Mouse (Mus musculus) forebrain, embryonic 11.5 days (tissue): Measurements from ENCODE around the gene St6galnac4. TPM values are rescaled to one million over a fixed set of nuclear protein-coding genes. Genes with fewer than 3 reads are reported as not detected.

Source experiments
- ATAC-seq: fragments of 200-750 bp; cut with Nextera tagmentation; replicated peaks from 2 replicates; pipeline ENCODE4 v1.8.0; 2017; ENCODE audit warnings: moderate TSS enrichment; ENCODE audit not compliant: low FRiP score
- DNase-seq: peaks from one replicate; pipeline ENCODE4 v3.0.0-alpha.2; 2017; ENCODE audit warnings: low spot score
- H3K27ac ChIP-seq: fragments of 300-500 bp; sonication (generic); 2 replicates; pipeline ENCODE4 v1.5.1; 2014; ENCODE audit warnings: low read depth, low read length
- H3K27me3 ChIP-seq: fragments of 300-500 bp; sonication (generic); 2 replicates; pipeline ENCODE4 v1.6.1; 2014; ENCODE audit warnings: mild to moderate bottlenecking, low read length, mixed read lengths; ENCODE audit not compliant: control insufficient read depth, insufficient read depth
- H3K36me3 ChIP-seq: fragments of 300-500 bp; sonication (generic); 2 replicates; pipeline ENCODE4 v1.6.1; 2014; ENCODE audit warnings: mild to moderate bottlenecking, low read length, moderate library complexity, mixed read lengths; ENCODE audit not compliant: control insufficient read depth, insufficient read depth
- H3K4me1 ChIP-seq: fragments of 300-500 bp; sonication (generic); replicated peaks from 2 replicates; pipeline ENCODE4 v1.6.1; 2014; ENCODE audit warnings: low read length, mixed read lengths; ENCODE audit not compliant: control insufficient read depth, insufficient read depth
- H3K4me2 ChIP-seq: fragments of 300-500 bp; sonication (generic); 2 replicates; pipeline ENCODE4 v1.6.1; 2014; ENCODE audit warnings: low read depth, mild to moderate bottlenecking, low read length, moderate library complexity, mixed read lengths; ENCODE audit not compliant: severe bottlenecking
- H3K4me3 ChIP-seq: fragments of 300-500 bp; sonication (generic); 2 replicates; pipeline ENCODE4 v1.5.1; 2014; ENCODE audit warnings: low read depth, low read length
- H3K9ac ChIP-seq: fragments of 300-500 bp; sonication (generic); 2 replicates; pipeline ENCODE4 v1.6.1; 2014; ENCODE audit warnings: low read length
- H3K9me3 ChIP-seq: fragments of 300-500 bp; sonication (generic); 2 replicates; pipeline ENCODE4 v1.6.1; 2016; ENCODE audit warnings: low read length, mixed read lengths; ENCODE audit not compliant: control insufficient read depth
- WGBS: fragments of 180-500 bp; shearing (Covaris S2); extraction: QIAGEN DNeasy Blood & Tissue Kit; methylation state at CpG from one replicate; pipeline ENCODE4 v1.1.7; 2014; 5-methylcytosine and 5-hydroxymethylcytosine counted together
- polyA plus RNA-seq: library from polyadenylated mRNA; unstranded; fragments of >200 nt; fragmentation: Nextera tagmentation; extraction: Ambion mirVana; gene quantifications from 2 replicates; pipeline ENCODE4 v1.2.1, GENCODE M21; 2014

Gene St6galnac4
- 15.4 and 16.7 TPM in 2 replicates for polyA plus RNA-seq

DNA sequence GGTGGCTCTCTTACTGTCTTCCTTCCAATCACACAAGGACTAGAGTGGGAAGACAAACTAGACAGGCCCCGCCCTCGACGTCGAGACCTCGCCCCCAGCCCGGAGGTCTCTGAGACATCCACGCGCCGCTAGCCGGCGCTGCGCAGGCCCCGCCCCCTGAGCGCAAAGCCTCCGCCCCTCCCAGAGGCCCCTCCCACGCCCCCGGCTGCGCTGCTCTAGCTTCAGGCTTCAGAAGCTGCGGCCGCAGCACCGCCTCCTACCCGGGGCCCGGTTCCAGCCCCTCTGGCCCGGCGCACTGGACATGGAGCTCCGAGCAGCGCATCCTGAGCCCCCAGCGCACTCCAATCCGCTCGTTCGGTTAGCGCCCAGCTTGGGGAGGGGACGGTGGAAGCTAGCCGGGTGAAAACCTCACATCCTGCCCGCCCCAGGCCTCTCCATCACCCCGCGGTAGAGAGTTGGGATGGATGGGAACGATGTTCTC lies at the start of gene St6galnac4:
Gene St6galnac4 (plus strand): TSS at position 225 of the 481 bp plus-strand sequence.
- H3K4me3 ChIP-seq, result peak within 1 kb of the TSS; percentile 43
- DNase-seq (peak; percentile 97), ATAC-seq (peak; percentile 81)
- H3K4me2 ChIP-seq, result peak within 1 kb of the TSS; percentile 59
- peaks cover 9% of the 10 kb centered on the region for H3K4me1 ChIP-seq
- no peaks in the 10 kb centered on the region for H3K9me3 ChIP-seq
- H3K9ac ChIP-seq, result peak within 1 kb of the TSS; percentile 62
- no peak within 1 kb of the TSS for H3K27ac ChIP-seq
- no peaks in the 10 kb centered on the region for H3K36me3 ChIP-seq
- WGBS, result under 1% methylated on average over 37 of the region's 38 CpGs
- H3K27me3 ChIP-seq, result no peaks in the 10 kb centered on the region; the same call in 1 of the 2 replicates

DNA sequence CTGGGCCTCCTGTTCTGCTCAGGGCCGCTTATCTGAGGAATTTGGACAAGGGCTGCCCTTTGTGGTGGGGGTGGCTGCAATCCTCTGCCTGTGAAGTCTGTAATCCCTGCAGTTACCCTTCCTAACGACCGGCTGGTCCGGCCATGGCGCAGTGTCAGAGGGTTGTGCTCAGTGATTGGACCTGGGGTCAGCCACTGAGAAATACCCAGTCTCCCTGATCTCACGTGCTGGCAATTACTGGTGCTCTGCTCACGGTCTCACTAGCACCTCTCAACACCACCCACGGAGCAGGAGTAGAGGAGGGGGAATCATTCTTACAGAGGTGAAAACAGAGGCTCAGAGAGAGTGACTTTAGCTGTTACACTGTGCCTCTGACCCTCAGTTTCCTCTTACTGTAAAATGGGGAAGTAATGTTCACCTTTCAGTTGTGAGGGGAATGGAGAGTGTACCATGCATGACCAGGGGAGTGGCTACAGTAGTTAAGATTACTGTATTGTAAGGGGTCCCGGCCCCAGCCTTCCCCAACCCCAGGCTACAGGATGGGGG lies 49.5 kb upstream of the St6galnac4 start:
- 8% methylated on average over 9 of the region's 9 CpGs for WGBS
- no peaks in the 10 kb centered on the region for H3K36me3 ChIP-seq
- H3K4me2 ChIP-seq, result peak overlapping the region; percentile 91
- no peak overlapping the region for H3K27ac ChIP-seq
- H3K4me1 ChIP-seq, result peaks cover 24% of the 10 kb centered on the region
- H3K27me3 ChIP-seq, result no peaks in the 10 kb centered on the region
- H3K9ac ChIP-seq, result peak overlapping the region; percentile 90
- H3K4me3 ChIP-seq, result peak overlapping the region; percentile 89
- no peaks in the 10 kb centered on the region for H3K9me3 ChIP-seq
- DNase-seq, result no peak
- no peak for ATAC-seq

DNA sequence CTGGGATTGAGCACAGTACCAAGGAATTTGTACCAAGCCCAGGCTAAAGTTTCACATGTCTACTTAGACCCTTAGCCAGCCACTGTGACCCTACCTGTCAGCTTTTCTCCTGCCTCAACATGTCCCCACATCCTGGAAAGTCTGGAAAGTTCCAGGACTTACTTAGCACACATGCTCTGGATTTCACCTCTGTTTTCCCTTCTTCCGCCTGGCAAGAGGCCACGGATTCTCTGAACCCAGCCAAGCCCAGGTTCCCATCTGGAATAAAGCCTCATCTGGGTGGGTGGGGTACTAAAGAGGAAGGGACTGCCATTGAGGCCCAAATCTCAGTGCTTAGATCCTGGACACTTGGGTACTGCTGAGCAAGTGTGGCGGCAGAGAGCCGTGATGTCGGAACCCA lies 49.0 kb upstream of the St6galnac4 start:
- Histone ChIP-seq H3K9me3 (no peaks in the 10 kb centered on the region), H3K36me3 (no peaks in the 10 kb centered on the region), H3K4me1 (peaks cover 24% of the 10 kb centered on the region), H3K4me2 (peak overlapping the region; percentile 91; the same call in 1 of the 2 replicates), H3K27ac (no peak overlapping the region), H3K9ac (peak overlapping the region; percentile 90; the same call in 1 of the 2 replicates), H3K4me3 (no peak overlapping the region), H3K27me3 (no peaks in the 10 kb centered on the region)
- DNase-seq (no peak), ATAC-seq (no peak)
- WGBS, result 84% methylated on average over 5 of the region's 5 CpGs

DNA sequence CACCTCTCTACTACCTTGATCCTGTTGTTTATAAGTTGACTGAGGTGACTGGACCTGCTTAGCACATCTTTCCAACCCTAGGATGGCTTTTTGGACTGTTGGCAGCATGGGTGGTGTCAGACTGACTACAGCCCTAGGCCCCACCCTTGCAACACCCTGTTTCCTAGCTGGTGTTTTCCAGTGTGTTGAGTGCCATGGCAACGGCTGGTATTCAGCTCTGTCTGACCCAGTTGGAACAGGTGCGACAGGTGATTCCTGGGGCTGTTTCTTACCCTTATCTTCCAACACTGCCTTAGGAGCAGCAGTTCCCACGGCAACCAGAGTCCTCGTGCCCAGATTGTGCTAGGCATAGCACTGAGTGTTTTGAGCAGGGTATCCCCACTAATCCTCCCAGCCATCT lies 48.4 kb upstream of the St6galnac4 start:
- Histone ChIP-seq H3K4me3 (no peak overlapping the region), H3K9me3 (no peaks in the 10 kb centered on the region), H3K4me1 (peaks cover 24% of the 10 kb centered on the region), H3K36me3 (no peaks in the 10 kb centered on the region), H3K4me2 (0 out of 2 replicates have a peak overlapping the region, but pooled peaks have one; percentile 8), H3K9ac (no peak overlapping the region), H3K27me3 (no peaks in the 10 kb centered on the region), H3K27ac (no peak overlapping the region)
- no peak for ATAC-seq
- 76% methylated on average over 4 of the region's 4 CpGs for WGBS
- DNase-seq, result no peak

DNA sequence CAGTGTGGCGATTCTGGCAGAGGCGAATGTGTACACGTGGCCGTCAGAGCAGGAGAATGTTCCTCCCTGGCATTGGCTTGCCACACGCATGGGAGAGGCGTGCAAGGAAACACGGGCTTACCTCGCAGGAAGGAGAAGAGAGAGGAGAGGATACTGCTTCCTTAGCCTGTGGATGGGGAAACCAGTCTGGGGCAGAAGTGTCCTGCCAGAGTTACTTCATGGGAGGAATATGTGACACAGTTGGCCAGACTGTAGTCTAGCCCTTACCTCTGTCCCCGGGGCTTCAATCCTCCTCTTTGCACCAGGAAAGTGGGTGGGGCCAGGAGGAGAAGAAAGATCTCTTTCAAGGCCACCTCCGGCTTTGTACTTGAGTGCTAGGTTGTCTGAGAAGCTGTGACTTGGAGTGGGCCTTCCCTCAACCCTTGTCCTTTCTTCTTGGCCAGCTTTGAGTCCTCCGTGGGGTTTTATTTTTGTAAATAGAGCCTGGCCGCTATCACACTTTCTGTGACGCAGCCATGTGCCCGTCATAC lies 47.4 kb upstream of the St6galnac4 start:
- Histone ChIP-seq H3K27me3 (no peaks in the 10 kb centered on the region), H3K36me3 (no peaks in the 10 kb centered on the region), H3K4me3 (no peak overlapping the region), H3K27ac (no peak overlapping the region), H3K9me3 (no peaks in the 10 kb centered on the region), H3K4me1 (peaks cover 18% of the 10 kb centered on the region), H3K4me2 (no peak overlapping the region), H3K9ac (no peak overlapping the region)
- no peak for ATAC-seq
- WGBS, result 79% methylated on average over 14 of the region's 14 CpGs
- DNase-seq, result no peak

DNA sequence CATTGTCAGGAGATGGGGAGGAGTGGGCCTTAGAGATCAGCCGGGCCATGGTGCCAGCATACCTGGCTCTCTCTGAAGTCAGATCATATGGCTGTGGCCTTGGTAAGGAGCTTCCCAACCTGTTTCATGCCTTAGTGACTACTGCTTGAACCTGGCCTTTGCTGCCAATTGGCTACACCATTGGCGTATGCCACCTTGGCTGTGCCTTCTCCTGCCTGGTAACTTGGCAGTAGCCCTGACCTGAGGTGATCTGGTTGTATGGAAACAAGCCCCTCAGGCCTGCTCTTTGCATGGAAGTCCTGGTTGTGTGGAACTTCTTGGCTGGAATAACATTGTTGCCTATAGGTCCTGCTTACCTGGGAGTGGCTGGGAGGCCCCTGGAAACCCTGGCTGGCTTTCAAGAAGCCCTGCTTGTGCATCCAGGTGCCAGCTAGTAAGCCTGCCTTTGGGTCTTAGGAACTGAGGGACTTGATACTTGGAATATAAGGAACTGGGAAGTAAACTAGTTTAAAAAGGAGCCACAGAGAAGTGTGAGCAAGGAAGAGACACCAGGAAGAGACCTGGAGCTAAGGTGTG lies 45.5 kb upstream of the St6galnac4 start:
- Histone ChIP-seq H3K4me1 (peaks cover 15% of the 10 kb centered on the region), H3K27me3 (no peaks in the 10 kb centered on the region), H3K36me3 (no peaks in the 10 kb centered on the region), H3K4me3 (no peak overlapping the region), H3K9ac (no peak overlapping the region), H3K4me2 (no peak overlapping the region), H3K27ac (no peak overlapping the region), H3K9me3 (no peaks in the 10 kb centered on the region)
- 91% methylated on average over 2 of the region's 2 CpGs for WGBS
- ATAC-seq (no peak), DNase-seq (no peak)

DNA sequence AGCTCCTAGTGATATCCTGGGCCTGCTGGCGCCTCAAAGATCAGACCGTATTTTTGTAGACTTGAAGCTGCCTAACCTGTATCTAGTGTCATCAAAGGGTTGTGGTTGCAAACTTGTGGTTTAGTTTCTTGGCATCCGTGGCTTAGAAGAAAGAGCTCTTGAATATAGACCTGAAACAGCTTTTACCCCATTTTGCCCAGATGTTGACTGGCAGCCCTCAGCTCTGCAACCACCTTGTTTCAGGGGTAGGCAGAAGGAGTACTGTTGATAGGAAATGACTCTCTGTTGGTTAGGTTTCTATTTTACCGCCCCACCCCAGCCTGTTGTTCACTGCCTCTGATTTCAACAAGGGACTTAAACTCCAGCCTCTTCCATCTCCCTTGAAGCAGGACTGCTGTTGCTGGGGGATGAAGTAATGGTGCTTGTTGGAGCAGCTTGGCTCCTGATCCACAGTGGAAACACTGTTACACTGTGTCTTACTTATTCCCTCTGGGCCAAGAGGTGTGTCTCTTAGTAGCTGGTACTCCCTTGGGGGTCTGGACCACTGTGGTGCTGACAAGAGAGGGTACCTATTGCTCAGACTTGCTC lies 44.8 kb upstream of the St6galnac4 start:
- H3K27me3 ChIP-seq, result no peaks in the 10 kb centered on the region
- H3K4me2 ChIP-seq, result no peak overlapping the region
- no peak overlapping the region for H3K27ac ChIP-seq
- no peak for DNase-seq
- WGBS, result 94% methylated on average over 4 of the region's 4 CpGs
- no peaks in the 10 kb centered on the region for H3K9me3 ChIP-seq
- no peak overlapping the region for H3K9ac ChIP-seq
- H3K36me3 ChIP-seq, result no peaks in the 10 kb centered on the region
- peaks cover 13% of the 10 kb centered on the region for H3K4me1 ChIP-seq
- no peak for ATAC-seq
- H3K4me3 ChIP-seq, result no peak overlapping the region

DNA sequence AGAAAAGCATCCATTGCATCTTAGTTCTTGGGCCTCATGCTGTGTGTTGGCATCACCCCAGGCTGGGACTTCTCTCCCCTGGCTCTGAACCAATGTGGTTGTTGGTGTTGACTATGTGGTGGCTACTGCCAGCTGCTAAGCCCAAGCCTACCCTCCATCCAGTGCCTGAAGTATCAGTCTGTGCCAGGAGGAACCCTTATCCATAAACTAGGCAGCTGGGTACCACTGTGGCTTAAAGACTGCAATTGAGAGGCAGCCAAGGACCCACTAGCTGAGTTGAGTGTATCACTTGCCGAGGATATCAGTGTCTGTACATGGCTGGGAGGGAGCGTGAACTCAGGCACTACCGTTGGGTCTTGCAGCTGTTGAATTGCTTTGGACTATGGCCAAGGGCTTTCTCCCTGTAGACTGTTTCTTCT lies 43.9 kb upstream of the St6galnac4 start:
- Histone ChIP-seq H3K4me3 (no peak overlapping the region), H3K36me3 (no peaks in the 10 kb centered on the region), H3K4me1 (peaks cover 6% of the 10 kb centered on the region; the same call in 1 of the 2 replicates), H3K9ac (no peak overlapping the region), H3K9me3 (no peaks in the 10 kb centered on the region), H3K27me3 (no peaks in the 10 kb centered on the region), H3K4me2 (no peak overlapping the region), H3K27ac (no peak overlapping the region)
- WGBS, result 90% methylated on average over 3 of the region's 3 CpGs
- DNase-seq, result no peak
- ATAC-seq, result no peak
